Mouse (Mus musculus) midbrain, embryonic 10.5 days (tissue): ENCODE measurements at regions not wholly inside any gene's neighbourhood (a gene's known extent, or its start where the extent isn't known, plus 50 kb on each side); places are given as distances from the start of the nearest gene placed in this dataset.
A peak's percentile ranks its signal among the peaks of the same experiment; 100 is the strongest.
"Not testable (repeated sequence)": the region's sequence is repeated elsewhere in the genome, so short reads cannot be mapped to it uniquely, and the experiment has no call there.

Experiments used
- DNase-seq: peaks from one replicate; pipeline ENCODE4 v3.0.0-alpha.2; 2017; ENCODE audit warnings: low spot score
- H3K27ac ChIP-seq: fragments of 300-500 bp; sonication (generic); replicated peaks from 2 replicates; pipeline ENCODE4 v1.5.1; 2016; ENCODE audit warnings: mild to moderate bottlenecking
- H3K27me3 ChIP-seq: fragments of 300-500 bp; sonication (generic); 2 replicates; pipeline ENCODE4 v1.6.1; 2016; ENCODE audit warnings: low read depth, mild to moderate bottlenecking; ENCODE audit not compliant: poor library complexity, severe bottlenecking
- H3K36me3 ChIP-seq: fragments of 300-500 bp; sonication (generic); 2 replicates; pipeline ENCODE4 v1.6.1; 2016; ENCODE audit warnings: mild to moderate bottlenecking, moderate library complexity
- H3K4me1 ChIP-seq: fragments of 300-500 bp; sonication (generic); 2 replicates; pipeline ENCODE4 v1.6.1; 2016
- H3K4me3 ChIP-seq: fragments of 300-500 bp; sonication (generic); 2 replicates; pipeline ENCODE4 v1.5.1; 2016; ENCODE audit warnings: mild to moderate bottlenecking, moderate library complexity
- H3K9me3 ChIP-seq: fragments of 300-500 bp; sonication (generic); replicated peaks from 2 replicates; pipeline ENCODE4 v1.6.1; 2016; ENCODE audit warnings: mild to moderate bottlenecking
- WGBS: fragments of 180-500 bp; shearing (Covaris S2); methylation state at CpG from one replicate; pipeline ENCODE4 v1.1.7; 2016; 5-methylcytosine and 5-hydroxymethylcytosine counted together

DNA sequence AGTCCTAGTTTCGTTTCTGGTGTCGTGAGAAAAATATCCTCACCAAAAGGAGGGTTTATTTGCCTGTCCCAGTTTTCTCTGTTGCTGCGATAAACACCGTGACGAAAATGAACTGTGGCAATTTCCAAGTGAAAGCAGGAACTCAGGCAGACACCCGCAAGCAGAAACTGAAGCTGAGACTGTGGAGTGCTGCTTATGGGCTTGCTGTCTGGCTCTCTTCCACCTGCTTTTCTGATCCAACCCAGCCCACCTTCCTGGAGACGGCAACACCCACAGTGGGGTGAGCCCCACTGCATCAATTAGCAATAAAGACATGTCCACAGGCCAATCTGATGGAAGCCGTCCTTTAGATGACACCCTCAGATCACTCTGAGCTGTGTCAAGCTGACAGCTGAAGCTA lies 97.9 kb upstream of the Tgm3 start:
- Histone ChIP-seq H3K4me3 (no peak overlapping the region), H3K9me3 (no peaks in the 10 kb centered on the region), H3K4me1 (peaks cover 25% of the 10 kb centered on the region), H3K27me3 (peaks cover 34% of the 10 kb centered on the region), H3K36me3 (no peaks in the 10 kb centered on the region), H3K27ac (no peak overlapping the region)
- no peak for DNase-seq
- WGBS = 93% methylated on average over 8 of the region's 8 CpGs

DNA sequence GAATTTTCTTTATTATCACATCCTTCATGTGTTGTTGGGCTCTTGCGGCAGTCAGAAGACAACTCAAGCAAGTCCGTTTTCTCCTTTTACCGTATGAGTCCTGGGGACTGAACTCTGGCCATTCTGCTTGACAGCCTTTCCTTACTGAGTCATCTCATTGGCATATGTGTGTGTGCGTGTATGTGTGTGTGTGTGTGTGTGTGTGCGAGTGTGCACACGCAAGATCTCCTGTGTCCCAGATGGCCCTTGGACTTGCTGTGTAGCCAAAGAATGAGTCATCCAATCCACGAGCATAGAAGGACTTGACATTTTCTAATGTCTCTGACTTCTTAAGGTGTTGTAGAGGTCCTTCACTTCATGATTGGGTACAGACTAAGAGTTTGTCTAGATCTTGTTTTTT lies 95.7 kb upstream of the Tgm3 start:
- H3K27me3 ChIP-seq = peaks cover 22% of the 10 kb centered on the region
- H3K27ac ChIP-seq = no peak overlapping the region
- DNase-seq = no peak
- H3K9me3 ChIP-seq = no peaks in the 10 kb centered on the region
- peaks cover 5% of the 10 kb centered on the region for H3K4me1 ChIP-seq
- no peak overlapping the region for H3K4me3 ChIP-seq
- 91% methylated on average over 7 of the region's 7 CpGs for WGBS
- H3K36me3 ChIP-seq = no peaks in the 10 kb centered on the region

DNA sequence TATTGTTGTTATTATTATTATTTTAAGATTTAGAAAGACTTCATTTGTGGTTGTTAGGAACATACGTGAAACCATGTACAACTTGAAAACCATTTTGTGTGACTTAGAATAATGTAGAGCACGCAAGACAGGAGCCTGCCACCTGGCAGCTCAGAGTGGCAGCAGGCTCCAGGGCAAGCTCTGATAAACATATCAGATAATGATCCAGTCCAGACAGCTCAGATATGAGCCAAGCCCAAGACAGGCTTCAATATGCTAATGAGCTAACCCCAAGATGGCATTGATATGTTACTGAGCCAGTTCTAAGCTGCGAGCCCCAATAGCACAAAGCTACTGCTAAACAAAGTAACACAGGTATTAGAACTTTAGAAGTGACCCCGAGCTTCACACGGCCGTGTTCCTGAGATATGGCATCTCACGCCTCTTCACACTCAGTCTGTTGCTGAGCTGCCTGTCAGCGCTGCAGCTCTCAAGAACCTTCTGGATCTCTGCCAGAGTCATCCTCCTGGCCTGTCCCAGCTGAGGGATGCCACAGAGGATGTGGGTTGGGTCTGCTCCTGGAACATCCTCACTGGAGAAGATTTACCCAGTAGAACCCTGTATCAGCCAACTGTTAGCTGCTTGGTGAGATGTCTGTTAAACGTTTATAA lies 93.9 kb upstream of the Tgm3 start:
- Histone ChIP-seq H3K4me1 (peaks cover 13% of the 10 kb centered on the region), H3K36me3 (no peaks in the 10 kb centered on the region), H3K27ac (no peak overlapping the region), H3K9me3 (no peaks in the 10 kb centered on the region), H3K27me3 (peaks cover 5% of the 10 kb centered on the region; the same call in 1 of the 2 replicates), H3K4me3 (no peak overlapping the region)
- DNase-seq = no peak
- WGBS = 90% methylated on average over 9 of the region's 9 CpGs

DNA sequence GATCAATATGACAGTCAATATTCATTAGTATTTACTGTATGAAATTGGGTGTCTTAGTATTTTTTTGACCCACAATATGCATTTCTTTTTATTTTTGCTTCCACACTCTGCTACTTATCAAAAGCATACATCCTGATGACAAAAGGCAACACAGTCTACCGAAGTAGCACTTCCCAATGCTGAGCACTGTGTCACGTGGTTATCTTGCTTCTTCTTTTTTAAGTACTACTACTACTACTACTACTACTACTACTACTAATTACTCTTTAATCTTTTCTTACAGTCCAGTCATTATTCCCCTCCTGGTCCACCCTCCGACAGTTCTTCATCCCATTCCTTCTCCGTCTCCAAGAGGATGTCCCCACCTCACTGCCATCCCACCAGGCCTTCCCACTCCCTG lies 92.6 kb upstream of the Tgm3 start:
- Histone ChIP-seq H3K4me3 (no peak overlapping the region), H3K27ac (no peak overlapping the region), H3K4me1 (peaks cover 13% of the 10 kb centered on the region), H3K36me3 (no peaks in the 10 kb centered on the region), H3K27me3 (no peaks in the 10 kb centered on the region), H3K9me3 (no peaks in the 10 kb centered on the region)
- DNase-seq = no peak
- WGBS = 93% methylated on average over 4 of the region's 4 CpGs

DNA sequence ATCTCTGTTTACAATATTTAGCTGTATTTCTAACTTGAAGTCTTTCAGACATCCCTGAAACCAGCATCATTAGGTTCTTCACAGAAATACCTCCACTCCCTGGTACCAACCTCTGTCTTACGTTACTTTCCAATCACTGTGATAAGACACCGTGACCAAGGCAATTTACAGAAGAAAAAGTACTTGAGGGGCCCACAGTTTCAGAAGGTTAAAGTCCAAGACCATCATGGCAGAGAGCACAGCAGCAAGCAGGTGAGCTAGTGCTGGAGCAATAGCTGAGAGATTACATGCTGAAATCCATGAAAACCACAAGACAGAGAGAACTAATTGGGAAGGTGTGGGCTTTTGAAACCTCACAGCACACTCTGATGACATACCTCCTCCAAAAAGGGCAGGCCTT lies 84.9 kb upstream of the Tgm3 start:
- H3K4me3 ChIP-seq = no peak overlapping the region
- no peak overlapping the region for H3K27ac ChIP-seq
- H3K27me3 ChIP-seq = no peaks in the 10 kb centered on the region
- H3K36me3 ChIP-seq = no peaks in the 10 kb centered on the region
- DNase-seq = no peak
- no peaks in the 10 kb centered on the region for H3K9me3 ChIP-seq
- WGBS = 80% methylated on average over 2 of the region's 2 CpGs
- peaks cover 4% of the 10 kb centered on the region for H3K4me1 ChIP-seq

DNA sequence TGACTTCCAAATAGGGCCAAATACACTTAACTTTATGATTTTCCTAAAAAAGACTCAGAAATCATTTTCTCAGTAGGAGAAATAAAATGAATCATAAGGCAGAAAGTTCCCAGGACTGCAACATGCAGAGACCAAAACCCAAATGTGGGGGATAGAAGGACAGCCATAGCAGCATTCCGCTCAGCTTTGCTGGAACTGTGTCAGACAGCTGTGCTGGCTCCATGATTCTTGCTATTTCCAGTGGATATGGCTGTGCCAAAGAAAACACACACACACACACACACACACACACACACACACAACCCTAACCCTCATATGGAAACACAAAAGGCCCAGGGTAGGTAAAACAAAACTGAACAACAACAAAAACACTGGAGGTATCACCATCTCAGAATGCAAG lies 78.6 kb upstream of the Tgm3 start:
- H3K4me3 ChIP-seq = no peak overlapping the region
- no peaks in the 10 kb centered on the region for H3K27me3 ChIP-seq
- no peaks in the 10 kb centered on the region for H3K36me3 ChIP-seq
- H3K9me3 ChIP-seq = no peaks in the 10 kb centered on the region
- H3K4me1 ChIP-seq = no peaks in the 10 kb centered on the region
- WGBS = 93% methylated on average over 1 of the region's 1 CpGs
- no peak for DNase-seq
- H3K27ac ChIP-seq = no peak overlapping the region

DNA sequence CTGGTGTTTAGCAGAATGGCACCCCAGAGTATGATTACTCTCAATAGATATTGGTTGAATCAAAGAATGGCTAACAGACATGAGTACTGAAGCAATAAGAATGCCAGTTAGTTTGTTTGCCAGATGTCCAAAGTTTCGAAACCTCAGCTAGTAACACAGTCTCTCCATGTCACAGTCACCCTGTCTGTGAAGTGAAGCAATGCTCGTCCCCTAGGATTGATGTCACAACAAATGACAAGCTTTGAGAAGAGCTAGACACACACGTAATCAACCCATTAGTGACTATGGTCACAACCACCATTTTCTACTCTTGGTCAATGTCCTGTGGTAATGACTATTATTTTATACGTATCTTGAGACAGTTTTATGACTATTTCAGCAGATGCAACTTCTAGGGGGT lies 69.3 kb upstream of the Tgm3 start:
- no peak overlapping the region for H3K4me3 ChIP-seq
- DNase-seq = no peak
- 88% methylated on average over 4 of the region's 4 CpGs for WGBS
- no peaks in the 10 kb centered on the region for H3K36me3 ChIP-seq
- H3K9me3 ChIP-seq = no peaks in the 10 kb centered on the region
- H3K27me3 ChIP-seq = no peaks in the 10 kb centered on the region
- peaks cover 4% of the 10 kb centered on the region for H3K4me1 ChIP-seq
- no peak overlapping the region for H3K27ac ChIP-seq

DNA sequence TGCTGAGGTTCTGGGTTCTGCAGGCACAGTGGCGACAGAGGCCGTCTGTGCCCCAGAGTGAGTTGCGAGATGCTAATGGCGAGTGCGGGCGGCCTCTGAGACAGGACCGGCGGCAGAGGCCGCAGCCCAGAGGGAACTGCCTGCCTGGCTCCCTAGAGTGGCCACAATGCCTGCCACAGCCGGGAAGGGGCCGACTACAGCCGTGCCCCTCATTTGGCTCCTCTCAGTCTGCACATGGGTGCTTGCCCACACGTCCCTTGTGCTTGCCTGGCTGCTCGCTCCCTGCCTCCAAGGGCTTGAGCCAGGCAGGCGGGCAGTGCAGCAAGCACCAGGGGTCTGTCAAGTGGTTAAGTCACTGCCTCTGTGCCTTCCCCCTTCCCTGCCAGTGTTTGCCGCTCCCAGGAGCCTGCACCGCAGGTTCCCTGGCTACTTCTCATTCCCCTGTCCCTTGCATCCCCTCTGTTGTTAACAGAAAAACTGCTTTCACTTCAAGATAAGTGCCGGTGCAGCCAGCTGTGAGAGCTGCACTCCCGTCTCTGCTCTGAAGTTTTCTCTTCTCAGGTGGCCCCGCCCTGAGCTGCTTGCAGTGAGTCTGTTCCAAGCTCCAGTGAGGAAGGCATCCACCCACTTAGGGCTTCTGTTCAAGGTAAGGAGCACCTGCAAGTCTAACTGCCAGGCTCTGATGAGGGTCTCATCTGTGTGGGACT lies 64.1 kb upstream of the Tgm3 start:
- WGBS = 37% methylated on average over 20 of the region's 20 CpGs
- H3K36me3 ChIP-seq = no peaks in the 10 kb centered on the region
- H3K9me3 ChIP-seq = no peaks in the 10 kb centered on the region
- H3K4me1 ChIP-seq = peaks cover 9% of the 10 kb centered on the region
- H3K27me3 ChIP-seq = no peaks in the 10 kb centered on the region; the same call in 1 of the 2 replicates
- DNase-seq = peak; percentile 22
- peak overlapping the region; percentile 80 for H3K27ac ChIP-seq
- peak overlapping the region; percentile 48 for H3K4me3 ChIP-seq

DNA sequence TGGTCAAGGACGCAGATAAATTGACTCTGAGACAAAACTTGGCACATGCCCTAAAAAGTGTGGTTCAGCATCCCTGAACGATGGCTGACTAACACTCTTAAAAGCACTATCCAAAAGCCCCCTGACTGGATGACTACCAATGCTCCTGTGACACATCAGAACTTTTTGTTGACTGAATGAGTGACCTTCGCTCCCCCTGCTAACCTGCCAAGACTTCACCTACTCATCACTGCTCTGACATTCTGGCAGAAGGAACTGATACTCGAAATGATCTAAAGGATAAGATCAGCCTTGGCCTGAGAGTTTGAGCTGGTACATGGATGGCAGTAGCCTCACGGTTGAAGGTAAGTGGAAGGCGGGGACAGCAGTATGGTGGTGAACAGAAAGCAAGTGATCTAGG lies 62.4 kb upstream of the Tgm3 start:
- H3K9me3 ChIP-seq, DNase-seq, H3K36me3 ChIP-seq, H3K4me1 ChIP-seq, H3K4me3 ChIP-seq, H3K27ac ChIP-seq: not testable (repeated sequence)
- H3K27me3 ChIP-seq = peaks cover 14% of the 10 kb centered on the region
- WGBS = 93% methylated on average over 6 of the region's 6 CpGs

DNA sequence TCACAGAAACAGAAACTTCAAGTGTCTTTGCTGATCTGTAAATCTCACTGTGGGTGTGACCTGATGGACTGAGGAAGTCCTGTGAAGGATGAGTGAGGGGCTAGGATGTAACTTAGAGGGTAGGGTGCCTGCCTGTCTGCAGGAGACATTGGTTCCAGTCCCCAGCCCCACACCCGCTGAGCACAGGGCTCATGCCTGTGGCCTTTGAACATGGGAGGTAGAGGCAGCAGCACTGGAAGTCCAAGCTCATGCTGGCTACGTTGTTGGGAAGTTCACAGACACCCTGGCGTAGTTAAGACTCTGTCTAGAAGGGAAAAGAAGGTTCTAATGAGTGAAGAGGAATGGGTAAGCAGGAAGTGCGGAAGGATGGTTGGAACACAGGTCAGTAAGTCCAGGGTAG lies 59.7 kb upstream of the Tgm3 start:
- WGBS = 89% methylated on average over 4 of the region's 4 CpGs
- DNase-seq = no peak
- no peaks in the 10 kb centered on the region for H3K36me3 ChIP-seq
- H3K4me1 ChIP-seq = peaks cover 8% of the 10 kb centered on the region
- no peaks in the 10 kb centered on the region for H3K9me3 ChIP-seq
- H3K27me3 ChIP-seq = peaks cover 23% of the 10 kb centered on the region
- H3K27ac ChIP-seq = no peak overlapping the region
- H3K4me3 ChIP-seq = no peak overlapping the region

DNA sequence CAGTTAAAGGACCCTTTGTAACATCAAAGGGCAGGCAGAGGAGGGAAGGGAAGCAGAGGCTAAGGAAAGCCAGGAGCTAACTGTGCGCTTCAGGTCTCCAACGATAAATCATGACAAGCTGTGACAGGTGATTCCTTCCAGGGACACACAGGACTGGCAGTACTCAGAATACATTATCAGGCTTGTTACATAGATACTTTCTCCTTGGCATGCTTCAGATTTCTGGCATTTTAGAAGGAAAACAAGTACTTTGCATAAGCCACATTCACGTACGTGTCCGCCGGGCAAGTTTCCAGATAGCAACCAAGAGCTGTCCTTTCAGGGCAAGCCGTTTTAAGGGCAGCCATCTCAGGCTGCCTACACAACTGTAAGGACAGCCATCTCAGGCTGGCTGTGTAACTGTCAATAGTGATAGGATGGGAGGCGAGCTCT lies 56.9 kb upstream of the Tgm3 start:
- DNase-seq = no peak
- Histone ChIP-seq H3K9me3 (no peaks in the 10 kb centered on the region), H3K27ac (no peak overlapping the region), H3K4me3 (no peak overlapping the region), H3K4me1 (peaks cover 5% of the 10 kb centered on the region; the same call in 1 of the 2 replicates), H3K36me3 (no peaks in the 10 kb centered on the region), H3K27me3 (peaks cover 34% of the 10 kb centered on the region)
- WGBS = 92% methylated on average over 8 of the region's 8 CpGs

DNA sequence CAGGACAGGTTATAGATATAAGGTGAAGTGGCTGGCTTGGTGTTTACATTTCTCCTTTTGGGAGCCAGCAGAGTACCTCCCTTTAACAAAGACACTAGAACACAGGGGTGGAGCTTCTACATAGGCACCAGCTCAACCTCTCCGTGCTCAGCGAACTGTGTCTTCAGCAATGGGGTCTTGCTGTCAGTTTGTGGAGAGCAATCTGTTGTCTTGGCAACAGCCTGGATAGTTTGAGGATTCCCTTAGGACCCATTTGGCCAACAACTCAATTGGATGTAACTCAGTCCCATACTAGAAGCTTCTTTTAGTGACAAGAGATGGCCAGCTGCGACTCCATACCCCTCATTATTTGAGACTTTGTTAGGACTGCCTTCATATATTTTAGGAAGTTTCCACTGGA lies 54.0 kb upstream of the Tgm3 start:
- WGBS = 70% methylated on average over 3 of the region's 3 CpGs

DNA sequence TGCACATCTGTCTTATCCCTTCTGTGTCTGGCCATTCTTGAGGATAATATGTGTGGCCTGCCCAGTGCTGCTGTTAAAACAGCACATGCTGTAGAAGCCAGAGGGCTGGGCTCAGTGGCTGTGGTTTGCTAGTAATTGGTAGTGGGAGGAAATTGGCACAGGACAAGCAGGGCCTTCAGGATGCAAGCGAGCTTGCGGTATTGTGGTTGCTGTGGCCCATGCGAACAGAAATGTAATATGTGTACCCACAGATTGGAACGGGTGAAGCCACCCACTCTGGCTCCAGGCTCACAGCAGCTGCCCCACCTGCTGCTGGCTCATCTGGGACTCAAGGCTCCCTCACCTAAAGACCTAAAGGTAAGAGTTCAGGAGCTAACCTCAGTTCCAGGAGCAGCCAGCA lies 51.8 kb upstream of the Tgm3 start:
- Histone ChIP-seq H3K4me1 (peaks cover 12% of the 10 kb centered on the region), H3K9me3 (no peaks in the 10 kb centered on the region), H3K27me3 (peaks cover 26% of the 10 kb centered on the region), H3K4me3 (no peak overlapping the region), H3K36me3 (no peaks in the 10 kb centered on the region), H3K27ac (no peak overlapping the region)
- WGBS = 90% methylated on average over 4 of the region's 4 CpGs
- DNase-seq = no peak

More for the DNA sequence above, 54.0 kb upstream of the Tgm3 start:
- no peak for DNase-seq
- Histone ChIP-seq H3K36me3 (no peaks in the 10 kb centered on the region), H3K9me3 (no peaks in the 10 kb centered on the region), H3K4me1 (peaks cover 12% of the 10 kb centered on the region), H3K27ac (no peak overlapping the region), H3K27me3 (peaks cover 44% of the 10 kb centered on the region), H3K4me3 (no peak overlapping the region)
